Mouse (Mus musculus): ENCODE measurements around the gene Bckdha. TPM values are rescaled to one million over a fixed set of nuclear protein-coding genes. Genes with fewer than 3 reads are reported as not detected.

Gene Bckdha
- polyA plus RNA-seq, 1 experiment = not detected

DNA sequence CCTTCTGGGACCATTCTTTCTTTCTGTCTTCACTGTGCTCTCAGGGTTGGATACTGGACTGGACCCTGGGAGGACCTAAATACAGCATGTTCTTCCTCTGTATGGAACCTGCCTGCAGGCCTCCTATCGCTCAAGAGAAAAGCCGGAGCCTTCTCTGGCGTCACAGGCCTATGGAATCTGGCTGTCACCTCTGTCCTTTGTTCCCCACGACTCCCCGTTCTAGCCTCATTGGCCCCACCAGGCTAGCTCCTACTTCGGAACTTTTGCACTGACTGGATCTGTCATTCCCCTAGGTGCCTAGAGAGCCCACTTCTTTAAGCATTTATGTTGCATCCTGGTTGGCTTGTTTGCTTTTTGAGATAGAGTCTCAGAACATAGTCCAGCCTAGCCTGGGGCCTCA is 25.9 kb upstream of the Bckdha start:
- Histone ChIP-seq H3K27ac (ENCODE audit: insufficient read depth, low read depth, low read length) (0 out of 2 replicates have a peak overlapping the region, but pooled peaks have one; percentile 21), H3K4me3 (ENCODE audit: insufficient read depth, low read depth, low read length) (no peak overlapping the region), H3K4me1 (ENCODE audit: control insufficient read depth, insufficient read depth, low read length) (peaks cover 60% of the 10 kb centered on the region)
- 83% methylated on average over 6 of the region's 6 CpGs for WGBS
- TF ChIP-seq POLR2A (IDR thresholded peaks at IDR 0.05; ENCODE audit: insufficient read depth, low read depth, low read length) = no peak
- TF ChIP-seq CTCF (IDR thresholded peaks at IDR 0.05; ENCODE audit: insufficient read depth, low read depth, low read length) = no peak

- H3K4me1 ChIP-seq (ENCODE audit: control insufficient read depth, insufficient read depth, low read length) = peaks cover 52% of the 10 kb centered on the region
- TF ChIP-seq POLR2A (IDR thresholded peaks at IDR 0.05; ENCODE audit: insufficient read depth, low read depth, low read length) (no peak), CTCF (IDR thresholded peaks at IDR 0.05; ENCODE audit: insufficient read depth, low read depth, low read length) (no peak)
- 82% methylated on average over 7 of the region's 7 CpGs for WGBS
Measured at GRCm38 (mm10) chr7:25683474-25684180, 24.8 kb upstream of the Bckdha start.

GRCm38 (mm10) chr7:25681341-25682231 is 22.8 kb upstream of the Bckdha start:
- TF ChIP-seq POLR2A (IDR thresholded peaks at IDR 0.05; ENCODE audit: insufficient read depth, low read depth, low read length) (no peak), CTCF (IDR thresholded peaks at IDR 0.05; ENCODE audit: insufficient read depth, low read depth, low read length) (no peak)
- 59% methylated on average over 15 of the region's 15 CpGs for WGBS
- H3K4me3 ChIP-seq (ENCODE audit: insufficient read depth, low read depth, low read length) = peak overlapping the region; percentile 90
- no peak overlapping the region for H3K27ac ChIP-seq (ENCODE audit: insufficient read depth, low read depth, low read length)
- H3K4me1 ChIP-seq (ENCODE audit: control insufficient read depth, insufficient read depth, low read length) = peaks cover 34% of the 10 kb centered on the region

More at GRCm38 (mm10) chr7:25683474-25684180, 24.8 kb upstream of the Bckdha start:
- H3K27ac ChIP-seq (ENCODE audit: insufficient read depth, low read depth, low read length) = no peak overlapping the region
- no peak overlapping the region for H3K4me3 ChIP-seq (ENCODE audit: insufficient read depth, low read depth, low read length)

DNA sequence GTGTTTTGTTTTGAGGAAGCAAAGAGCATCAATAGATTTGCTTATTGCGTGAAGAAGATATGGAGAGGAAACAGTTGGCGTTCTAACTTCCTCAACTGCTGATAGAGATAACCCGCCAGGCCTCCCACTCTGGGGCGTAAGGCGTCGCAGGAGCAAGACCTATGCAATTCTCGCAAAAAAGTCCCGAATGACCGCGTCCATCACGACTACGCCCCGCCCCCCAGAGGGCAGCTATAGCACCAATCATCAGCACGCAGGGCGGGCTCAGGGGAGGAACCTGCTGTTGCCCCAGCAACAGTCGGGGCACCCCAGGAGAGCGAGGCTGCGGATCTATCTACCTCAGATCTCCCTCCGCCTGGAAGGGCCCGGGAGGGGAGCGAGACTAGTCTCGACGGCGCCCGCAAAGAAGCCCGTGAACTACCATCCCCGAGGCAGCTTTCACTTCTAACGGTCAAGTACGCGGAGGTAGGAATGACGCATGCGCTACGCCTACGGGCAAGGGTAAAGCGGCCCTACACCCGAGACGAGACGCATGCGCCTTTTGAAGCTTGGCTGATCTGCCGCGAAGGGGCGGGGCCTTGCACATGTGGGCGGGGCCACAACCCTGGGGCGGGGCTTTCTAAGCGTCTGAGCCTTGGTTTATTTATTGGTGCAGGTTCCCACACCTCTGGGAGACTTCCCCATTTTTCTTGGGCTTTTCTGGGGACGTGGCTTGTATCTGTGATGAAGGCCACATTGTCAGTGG is 21.9 kb upstream of the Bckdha start, which contains the start of gene B9d2:
TSS of gene B9d2 (plus strand) at position 267 of the 745 bp plus-strand sequence.
- Histone ChIP-seq H3K4me3 (ENCODE audit: insufficient read depth, low read depth, low read length) (peak within 1 kb of the TSS; percentile 90), H3K4me1 (ENCODE audit: control insufficient read depth, insufficient read depth, low read length) (peaks cover 30% of the 10 kb centered on the region), H3K27ac (ENCODE audit: insufficient read depth, low read depth, low read length) (peak within 1 kb of the TSS; percentile 100)
- TF ChIP-seq CTCF (IDR thresholded peaks at IDR 0.05; ENCODE audit: insufficient read depth, low read depth, low read length) (no peak), POLR2A (IDR thresholded peaks at IDR 0.05; ENCODE audit: insufficient read depth, low read depth, low read length) (peak; percentile 89)
- WGBS = under 1% methylated on average over 46 of the region's 46 CpGs

- Histone ChIP-seq H3K4me3 (ENCODE audit: insufficient read depth, low read depth, low read length) (no peak overlapping the region), H3K4me1 (ENCODE audit: control insufficient read depth, insufficient read depth, low read length) (peaks cover 30% of the 10 kb centered on the region), H3K27ac (ENCODE audit: insufficient read depth, low read depth, low read length) (peak overlapping the region; percentile 100; the same call in 1 of the 2 replicates)
- TF ChIP-seq CTCF (IDR thresholded peaks at IDR 0.05; ENCODE audit: insufficient read depth, low read depth, low read length) (no peak), POLR2A (IDR thresholded peaks at IDR 0.05; ENCODE audit: insufficient read depth, low read depth, low read length) (no peak)
- 11% methylated on average over 6 of the region's 6 CpGs for WGBS
Measured at GRCm38 (mm10) chr7:25679971-25680370, 21.2 kb upstream of the Bckdha start.

- TF ChIP-seq POLR2A (IDR thresholded peaks at IDR 0.05; ENCODE audit: insufficient read depth, low read depth, low read length) = no peak
- TF ChIP-seq CTCF (IDR thresholded peaks at IDR 0.05; ENCODE audit: insufficient read depth, low read depth, low read length) = no peak
- no peak overlapping the region for H3K27ac ChIP-seq (ENCODE audit: insufficient read depth, low read depth, low read length)
Measured at GRCm38 (mm10) chr7:25677013-25677412, 18.2 kb upstream of the Bckdha start.

DNA sequence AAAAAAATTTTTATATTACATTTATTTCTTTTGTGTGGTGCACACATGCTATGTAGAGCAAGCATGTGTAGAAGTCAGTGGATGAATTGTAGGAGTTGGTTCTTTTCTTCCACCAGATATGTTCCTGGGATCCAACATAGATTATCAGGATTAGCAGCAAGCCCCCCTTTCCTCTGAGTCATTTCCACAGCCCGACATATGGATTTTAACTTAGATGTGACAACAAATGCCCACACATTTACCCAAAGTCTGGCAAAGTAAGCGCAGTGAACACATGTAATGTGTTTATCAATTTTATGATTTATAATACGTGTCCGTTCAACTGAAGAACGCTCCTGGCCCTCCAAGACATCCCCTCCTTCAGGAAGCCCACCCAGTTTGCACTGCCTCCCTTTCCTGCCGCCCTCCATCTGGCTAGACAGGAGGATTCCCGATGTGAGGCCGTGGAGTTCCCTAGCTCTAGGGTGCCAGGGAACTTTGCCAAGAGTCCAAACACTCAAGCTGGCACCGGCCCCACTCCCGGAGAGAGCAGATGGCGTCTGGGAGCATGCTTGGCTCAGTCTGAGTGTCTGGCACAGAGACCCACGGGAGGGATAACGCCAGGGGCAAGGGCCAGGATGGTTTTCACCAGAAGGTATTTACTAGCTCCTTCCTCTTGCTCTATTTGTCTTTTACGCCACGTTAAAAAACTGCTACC is 17.5 kb upstream of the Bckdha start:
- Histone ChIP-seq H3K27ac (ENCODE audit: insufficient read depth, low read depth, low read length) (no peak overlapping the region), H3K4me3 (ENCODE audit: insufficient read depth, low read depth, low read length) (no peak overlapping the region), H3K4me1 (ENCODE audit: control insufficient read depth, insufficient read depth, low read length) (peaks cover 15% of the 10 kb centered on the region; the same call in 1 of the 2 replicates)
- WGBS = 20% methylated on average over 15 of the region's 15 CpGs
- TF ChIP-seq CTCF (IDR thresholded peaks at IDR 0.05; ENCODE audit: insufficient read depth, low read depth, low read length) = no peak
- 0 out of 2 replicates have a peak, but pooled peaks have one; percentile 27 for TF ChIP-seq POLR2A (IDR thresholded peaks at IDR 0.05; ENCODE audit: insufficient read depth, low read depth, low read length)

More at GRCm38 (mm10) chr7:25677013-25677412, 18.2 kb upstream of the Bckdha start:
- WGBS = 90% methylated on average over 7 of the region's 7 CpGs
- H3K4me1 ChIP-seq (ENCODE audit: control insufficient read depth, insufficient read depth, low read length) = peaks cover 20% of the 10 kb centered on the region
- H3K4me3 ChIP-seq (ENCODE audit: insufficient read depth, low read depth, low read length) = no peak overlapping the region

DNA sequence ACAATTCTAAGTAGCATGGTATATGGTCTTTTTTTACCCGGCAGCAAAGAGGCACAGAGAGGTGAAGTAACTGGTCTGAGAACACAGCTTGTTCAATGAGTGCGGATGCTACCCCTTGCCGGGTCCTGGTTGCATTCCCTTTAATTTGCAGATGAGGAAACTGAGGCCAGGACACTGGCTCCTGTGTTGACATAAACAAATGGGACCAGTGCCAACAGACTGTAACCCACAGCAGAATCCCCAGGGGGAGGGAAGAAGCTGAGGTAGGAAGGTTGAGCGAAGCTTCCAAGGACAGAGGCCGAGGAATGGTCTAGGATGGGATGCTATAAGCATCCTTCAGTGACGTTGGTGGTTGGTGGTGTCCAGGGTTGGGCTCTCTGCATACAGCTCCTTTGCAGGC is 16.6 kb upstream of the Bckdha start:
- peaks cover 13% of the 10 kb centered on the region; the same call in 1 of the 2 replicates for H3K4me1 ChIP-seq (ENCODE audit: control insufficient read depth, insufficient read depth, low read length)
- H3K27ac ChIP-seq (ENCODE audit: insufficient read depth, low read depth, low read length) = no peak overlapping the region
- no peak overlapping the region for H3K4me3 ChIP-seq (ENCODE audit: insufficient read depth, low read depth, low read length)
- no peak for TF ChIP-seq CTCF (IDR thresholded peaks at IDR 0.05; ENCODE audit: insufficient read depth, low read depth, low read length)
- no peak for TF ChIP-seq POLR2A (IDR thresholded peaks at IDR 0.05; ENCODE audit: insufficient read depth, low read depth, low read length)
- whole genome bisulfite sequencing = 49% methylated on average over 6 of the region's 6 CpGs

All from olfactory bulb, adult 2 months (tissue).